Mouse (Mus musculus) adrenal gland, adult 18-20 months (tissue): ENCODE results near the gene Hdhd3. TPM values are rescaled to one million over a fixed set of nuclear protein-coding genes. Genes with fewer than 3 reads are reported as not detected.
A peak's percentile ranks its signal among the peaks of the same experiment; 100 is the strongest.

Experiments used
- DNase-seq, 2 experiments: peaks; one replicate each; pipeline ENCODE4 v3.0.0; 2021 to 2022; ENCODE audit warnings: low spot score in 2 of 2
- long read RNA-seq, 2 experiments: library from polyadenylated mRNA; stranded (forward); transcript quantifications; one replicate each; pipeline ENCODE4 v2.0.0; 2021
- total RNA-seq, 2 experiments: library from RNA; stranded (reverse); gene quantifications; 1 replicate in 1 of 2; 2 replicates in 1 of 2; pipeline ENCODE4 v1.2.3; 2021

Hdhd3 gene
- total RNA-seq = 10 to 100 TPM in 1 of 2 experiments, 1 to 10 TPM in 1; 9.8 to 21.4 TPM
- long read RNA-seq, experiment 1, transcript Hdhd3-201 (2 exons, 1,205 nt) = major isoform, 14 of 14 reads
- long read RNA-seq, experiment 1, partial matches to known transcripts = 0 of 14 reads
- long read RNA-seq, experiment 1, other reads (novel, unspliced or antisense) = 0 of 14 reads
- long read RNA-seq, experiment 2, transcript Hdhd3-201 (2 exons, 1,205 nt) = major isoform, 18 of 20 reads
- long read RNA-seq, experiment 2, partial matches to known transcripts = 0 of 20 reads
- long read RNA-seq, experiment 2, other reads (novel, unspliced or antisense) = 2 of 20 reads

DNA sequence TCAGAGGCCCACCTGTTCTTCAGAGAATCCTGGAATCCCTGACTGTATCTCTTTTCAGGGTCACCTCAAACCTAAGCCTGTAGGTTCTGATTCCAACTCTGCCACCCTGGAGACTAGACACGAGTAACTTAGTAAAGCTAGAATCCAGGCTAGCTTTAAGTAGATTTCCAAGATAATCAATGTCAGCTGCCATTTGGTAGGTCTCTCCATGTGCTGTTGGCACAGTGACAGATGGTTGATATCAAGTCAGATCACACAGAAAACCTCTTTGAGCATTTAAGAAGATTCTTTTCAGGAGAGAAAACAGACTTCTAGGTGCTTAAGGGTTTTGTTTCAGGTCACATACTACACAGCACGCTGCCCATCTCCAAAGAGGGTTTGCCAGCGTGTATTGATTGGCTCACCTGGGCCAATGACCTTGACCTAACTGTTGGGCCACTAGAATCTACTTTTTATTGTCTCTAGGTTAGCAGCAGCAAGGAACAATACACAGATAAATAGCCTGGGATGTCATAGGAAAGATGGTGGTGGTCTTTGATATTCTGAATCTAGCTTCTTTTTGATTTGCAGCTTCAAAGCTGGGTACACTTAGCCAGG, at the start of gene Hdhd3:
Gene Hdhd3 (minus strand): TSS at position 94 of the 597 bp plus-strand sequence.
- no peak for DNase-seq

DNA sequence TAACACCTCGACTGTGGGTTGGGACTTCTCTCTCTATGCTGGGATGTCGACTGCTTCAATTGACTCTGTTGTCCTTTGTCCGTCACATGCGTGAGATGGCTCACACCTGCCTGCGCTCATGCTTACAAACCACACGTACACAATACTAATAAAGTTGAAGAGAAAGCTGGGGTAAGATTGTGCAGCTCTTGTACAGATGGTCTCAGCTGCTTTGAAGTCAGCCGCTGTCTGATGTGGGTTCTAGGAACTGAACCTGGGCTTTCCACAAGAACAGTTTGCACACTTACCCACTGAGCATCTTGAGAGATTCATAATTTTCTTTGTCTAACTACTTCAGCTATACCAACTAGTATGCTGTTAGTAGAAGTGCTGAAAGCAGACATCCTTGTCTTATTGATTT, 48.7 kb upstream of the Hdhd3 start:
- no peak for DNase-seq

DNA sequence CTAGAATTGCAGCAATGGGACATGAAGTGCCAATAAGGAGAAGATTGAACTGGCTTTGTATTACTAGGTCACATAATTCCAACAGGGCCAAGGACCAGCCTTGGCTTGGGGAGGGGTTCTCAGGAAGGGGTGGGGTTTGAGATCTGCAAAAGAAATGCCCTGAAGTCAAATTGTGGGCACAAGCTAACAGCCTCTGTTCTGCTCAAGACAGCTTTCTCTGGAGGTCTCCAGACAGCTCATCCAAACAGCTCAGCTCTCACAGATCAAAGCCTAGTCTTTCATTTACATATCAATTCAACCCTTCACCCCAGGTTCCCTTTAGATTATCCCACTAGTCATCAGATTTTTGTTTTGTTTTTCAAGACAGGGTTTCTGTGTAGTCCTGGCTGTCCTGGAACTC, 41.5 kb upstream of the Hdhd3 start:
- DNase-seq = no peak

DNA sequence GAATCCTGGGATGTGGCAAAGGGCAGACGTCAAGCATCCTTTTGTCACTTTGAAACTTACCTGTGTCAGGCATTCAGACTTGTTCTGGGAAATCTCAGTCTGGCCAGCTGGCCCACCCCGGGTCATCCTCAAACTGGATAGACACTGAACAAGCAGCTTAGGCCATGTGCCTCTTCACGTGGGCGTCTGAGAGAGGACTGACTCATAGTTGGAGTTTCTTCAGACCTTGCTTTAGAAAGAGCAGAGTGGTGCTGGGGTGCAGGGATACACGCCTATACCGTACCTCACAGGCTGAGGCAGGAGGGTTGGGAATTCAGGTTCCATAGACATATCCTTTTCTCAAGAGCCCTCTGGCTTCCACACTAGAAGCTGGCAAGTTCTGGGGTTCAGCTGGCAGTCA, 40.5 kb upstream of the Hdhd3 start:
- DNase-seq = no peak

DNA sequence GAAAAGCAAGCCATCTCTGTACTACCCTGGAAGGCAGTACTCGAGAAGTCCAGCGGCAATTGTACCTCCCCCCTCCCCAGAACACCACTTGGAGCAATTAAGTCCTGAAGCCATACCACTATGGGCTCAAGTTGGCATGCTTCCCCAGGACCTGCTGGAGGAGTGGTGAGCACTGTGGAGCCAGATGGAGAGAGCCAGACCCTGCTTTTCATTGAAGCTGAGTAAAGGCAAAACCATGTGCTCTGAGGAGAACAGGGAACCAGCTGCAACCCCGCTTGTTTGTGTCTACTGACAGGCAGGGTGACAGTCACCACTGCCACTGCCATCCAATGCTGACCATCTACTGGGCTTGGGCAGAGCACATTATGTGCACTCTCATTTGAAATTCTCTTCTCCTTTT, 38.5 kb upstream of the Hdhd3 start:
- DNase-seq = no peak

DNA sequence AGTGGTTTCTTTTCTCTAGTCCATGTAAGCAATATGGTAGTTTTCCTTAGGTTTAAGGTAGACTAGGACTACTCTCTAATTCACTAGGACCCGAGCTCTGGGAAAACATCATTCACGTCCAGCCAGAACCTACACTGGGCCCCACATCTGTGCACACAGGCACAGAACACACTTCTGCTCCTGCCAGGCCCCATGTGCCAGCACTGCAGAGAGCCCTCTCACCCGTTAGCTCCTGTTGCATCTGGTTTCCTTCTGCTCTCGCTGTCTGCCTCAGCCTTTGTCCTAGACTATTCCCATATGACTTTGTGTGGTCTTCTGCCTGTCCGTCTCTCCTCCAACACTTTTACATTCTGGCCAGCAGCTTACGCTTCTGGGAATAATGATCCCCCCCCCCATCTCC, 30.5 kb upstream of the Hdhd3 start:
- DNase-seq = no peak

DNA sequence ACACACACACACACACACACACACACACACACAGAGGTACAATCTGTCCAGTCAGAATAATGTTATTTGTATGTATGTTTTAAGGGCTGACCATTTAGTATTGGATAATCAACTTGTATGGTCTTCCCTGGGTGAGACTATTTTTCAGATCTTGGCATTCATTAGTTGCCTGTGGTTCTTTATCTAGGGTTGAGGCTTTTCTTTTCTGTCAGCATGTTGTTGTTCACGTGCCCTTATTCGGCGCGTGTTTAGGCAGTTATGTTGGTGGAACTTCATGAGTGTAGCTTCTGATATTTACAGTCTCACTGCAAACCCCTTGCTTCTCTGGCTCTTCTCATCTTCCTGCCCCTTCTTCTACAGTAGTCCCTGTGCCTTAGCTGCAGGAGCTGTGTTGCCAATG, 24.4 kb upstream of the Hdhd3 start:
- DNase-seq = no peak

DNA sequence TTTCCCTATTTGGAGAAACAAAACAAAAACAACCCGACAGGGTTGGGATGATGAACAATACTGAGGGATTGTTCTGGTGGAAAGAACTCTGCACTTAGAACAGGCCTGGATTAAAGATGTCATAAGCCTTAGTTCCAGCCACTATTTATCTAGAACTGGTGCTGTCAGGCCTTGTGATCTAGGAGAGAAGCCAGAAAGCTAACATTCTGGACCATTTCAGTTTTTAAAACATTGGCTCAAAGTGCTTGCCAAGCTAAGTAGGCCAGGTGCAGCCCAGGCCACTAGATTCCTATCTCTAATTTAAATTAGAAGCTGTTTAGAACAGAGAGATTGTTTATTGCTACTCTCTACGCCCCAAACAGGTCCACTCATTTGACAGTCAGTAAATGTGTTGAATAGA, 23.0 kb upstream of the Hdhd3 start:
- no peak for DNase-seq

DNA sequence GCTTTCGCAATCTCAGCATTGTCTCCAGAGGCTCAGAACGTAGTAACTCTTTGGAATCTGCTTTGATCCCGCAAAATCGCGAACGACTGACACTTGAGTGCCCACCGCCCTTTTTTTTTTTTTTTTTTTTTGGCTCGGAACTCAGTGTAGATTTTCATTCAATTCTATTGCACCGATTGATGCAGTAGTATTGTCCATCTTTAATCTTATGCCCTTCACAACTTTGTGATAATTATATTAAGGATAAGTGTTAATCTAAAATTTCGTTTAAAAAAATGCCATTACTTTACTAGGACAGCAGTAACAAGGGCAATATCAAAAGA, 22.2 kb upstream of the Hdhd3 start:
- no peak for DNase-seq

DNA sequence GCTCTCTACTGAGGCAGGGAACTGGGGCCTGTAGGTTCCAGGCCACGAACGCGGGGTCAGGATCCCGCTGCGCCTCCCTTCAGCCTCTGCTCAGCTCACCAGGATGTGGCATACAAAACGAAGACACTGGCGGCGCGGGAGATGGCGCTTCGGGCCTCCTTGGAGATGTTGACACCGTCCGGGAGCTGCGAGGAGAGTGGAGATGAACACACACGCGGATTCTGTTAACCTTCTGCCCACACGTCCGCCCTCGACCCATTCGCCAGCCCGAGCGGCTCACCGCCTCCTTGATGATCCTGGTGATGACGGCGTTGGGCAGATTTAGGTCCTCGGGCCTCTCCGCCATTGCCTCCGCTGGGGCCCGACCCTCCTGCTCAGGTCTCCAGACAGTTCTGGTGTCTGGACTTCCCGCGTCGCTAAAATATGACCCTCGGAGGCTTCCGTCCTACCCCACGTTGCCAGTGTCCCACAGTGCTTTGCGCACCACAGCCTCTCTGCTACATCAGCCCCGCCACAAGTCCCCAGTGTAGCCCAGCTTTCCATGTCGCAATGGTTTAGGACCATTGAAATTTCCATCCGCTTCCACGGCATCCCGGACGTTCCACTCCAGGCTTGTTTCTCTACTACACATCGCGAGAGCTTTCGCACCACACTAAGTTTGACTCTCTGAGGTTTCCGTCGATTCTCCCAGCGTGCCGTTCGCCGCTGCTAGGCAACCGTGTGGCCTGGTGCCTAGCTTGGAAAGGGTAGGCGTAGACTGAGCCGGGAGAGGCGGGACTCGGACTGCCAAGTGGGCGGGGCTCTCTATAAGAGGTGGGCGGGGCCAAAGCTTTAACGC, 21.6 kb upstream of the Hdhd3 start, which contains the start of the genes Pole3 and 4933430I17Rik:
Gene Pole3 (minus strand): TSS at position 418 of the 838 bp plus-strand sequence.
Gene 4933430I17Rik (plus strand): TSS at position 719 of the 838 bp plus-strand sequence.
- peak; percentile 95 to 96 for DNase-seq

DNA sequence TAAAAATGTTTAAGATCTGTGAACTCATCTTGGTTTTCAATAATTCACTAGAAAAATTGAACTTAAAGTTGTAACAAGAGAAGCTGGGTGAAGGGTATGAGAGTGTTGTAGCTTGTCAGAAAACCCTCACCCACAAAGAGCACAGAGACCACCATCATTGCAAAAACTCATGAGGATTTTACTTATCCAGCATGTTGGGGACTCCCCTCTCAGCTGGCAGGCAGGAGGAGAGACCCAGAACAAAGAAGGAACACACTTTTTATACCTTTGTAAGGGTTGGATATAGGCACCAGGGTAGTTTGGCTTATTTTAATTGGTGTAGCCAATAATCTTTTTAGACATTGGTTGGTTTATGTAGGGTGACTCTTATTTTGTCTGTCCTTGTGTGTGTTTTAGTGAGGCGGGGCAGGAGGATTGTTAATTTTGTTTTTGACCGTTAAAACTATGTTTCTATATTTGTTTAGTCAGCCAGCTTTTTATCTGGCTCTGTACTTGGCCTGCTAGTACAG, 17.7 kb upstream of the Hdhd3 start:
- no peak for DNase-seq

DNA sequence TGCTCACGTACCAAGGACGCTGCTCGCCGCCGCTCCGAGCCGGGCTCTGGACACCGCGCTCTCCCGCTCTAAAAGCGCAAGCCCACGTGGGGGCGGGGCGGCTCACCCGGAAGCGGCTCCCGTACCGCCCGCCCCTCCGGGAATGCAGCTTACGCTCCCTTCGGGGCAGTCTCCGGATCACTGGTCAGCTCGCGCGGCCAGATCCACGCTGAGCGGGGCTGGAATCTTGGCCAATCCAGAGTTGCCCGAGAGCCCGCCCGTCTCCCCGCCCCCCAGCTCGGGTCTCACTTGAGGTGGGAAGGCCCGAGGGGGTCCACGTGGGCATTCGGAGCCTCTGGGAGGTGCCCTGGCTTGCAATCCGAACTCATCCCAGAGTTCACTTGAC, 16.6 kb upstream of the Hdhd3 start, which contains the start of gene Alad:
Gene Alad (minus strand): TSS at position 70 of the 385 bp plus-strand sequence.
- DNase-seq = peak; percentile 90 to 91

DNA sequence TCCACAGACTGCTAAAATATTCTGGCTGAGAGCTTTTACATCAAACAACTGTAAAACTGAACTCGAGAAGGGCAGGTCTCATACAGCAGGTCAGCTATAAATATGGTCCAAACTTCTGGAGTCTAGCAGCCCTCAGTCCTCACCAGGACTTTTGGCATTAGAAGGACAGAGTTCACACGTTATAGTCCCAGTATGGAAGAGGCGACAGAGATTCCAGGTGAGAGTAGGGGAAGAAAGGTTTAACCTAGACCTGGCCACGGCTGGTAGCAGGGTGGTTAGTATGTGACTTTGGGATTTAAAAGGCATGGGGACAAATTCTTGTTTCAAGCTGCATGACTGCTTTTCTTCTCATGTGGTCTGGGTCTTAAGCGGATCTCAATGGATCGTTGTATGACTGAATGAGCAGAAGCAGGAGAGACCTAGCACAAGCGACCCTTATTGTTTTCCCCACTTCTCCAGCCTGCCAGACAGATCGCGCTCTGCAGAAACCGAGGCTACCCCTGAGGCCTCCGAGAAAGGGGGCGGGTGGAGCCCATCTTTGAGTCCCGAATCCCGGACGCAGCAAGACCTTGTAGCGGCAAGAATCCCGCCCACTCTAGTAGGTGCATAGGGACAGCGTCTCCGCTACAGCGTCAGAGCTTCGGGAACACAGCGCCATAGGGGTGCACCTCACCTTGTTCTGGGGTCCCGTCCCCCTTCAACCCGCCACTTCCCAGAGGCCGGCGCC, 16.0 kb upstream of the Hdhd3 start:
- DNase-seq = no peak

DNA sequence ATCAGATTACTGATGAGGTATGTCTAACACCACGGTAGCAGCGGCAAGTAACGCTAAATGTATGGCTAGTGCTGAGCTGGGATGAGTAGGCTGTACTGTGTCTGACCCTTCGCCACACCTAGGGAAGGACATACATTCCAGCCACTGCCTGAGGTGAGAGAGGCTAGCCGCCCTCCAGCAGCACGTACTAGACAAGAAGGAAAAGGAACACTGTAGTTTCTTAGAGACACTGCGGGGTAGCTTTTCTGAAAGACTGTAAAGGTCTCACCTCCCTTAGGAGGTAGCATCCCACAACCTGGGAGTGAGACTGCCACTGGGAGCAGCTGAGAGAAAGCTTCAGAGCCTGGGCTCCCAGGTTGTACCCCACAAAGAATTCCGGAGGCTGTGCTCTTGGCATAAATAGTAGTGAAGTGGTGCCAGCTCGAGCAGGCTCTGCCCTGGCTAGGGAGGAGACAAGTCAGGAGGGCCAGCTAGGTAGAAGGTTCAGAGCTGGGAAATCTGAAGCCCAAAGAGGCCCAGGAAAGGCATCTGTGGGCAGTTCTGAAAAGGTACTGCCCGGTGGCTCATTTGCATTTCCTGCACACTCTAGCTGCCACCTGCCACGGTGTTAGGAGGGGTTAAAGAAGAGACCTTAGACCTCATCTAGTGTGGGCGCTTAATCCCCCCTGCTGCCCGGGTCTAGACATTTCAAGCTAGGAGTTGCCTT, 15.3 kb upstream of the Hdhd3 start:
- DNase-seq = no peak

DNA sequence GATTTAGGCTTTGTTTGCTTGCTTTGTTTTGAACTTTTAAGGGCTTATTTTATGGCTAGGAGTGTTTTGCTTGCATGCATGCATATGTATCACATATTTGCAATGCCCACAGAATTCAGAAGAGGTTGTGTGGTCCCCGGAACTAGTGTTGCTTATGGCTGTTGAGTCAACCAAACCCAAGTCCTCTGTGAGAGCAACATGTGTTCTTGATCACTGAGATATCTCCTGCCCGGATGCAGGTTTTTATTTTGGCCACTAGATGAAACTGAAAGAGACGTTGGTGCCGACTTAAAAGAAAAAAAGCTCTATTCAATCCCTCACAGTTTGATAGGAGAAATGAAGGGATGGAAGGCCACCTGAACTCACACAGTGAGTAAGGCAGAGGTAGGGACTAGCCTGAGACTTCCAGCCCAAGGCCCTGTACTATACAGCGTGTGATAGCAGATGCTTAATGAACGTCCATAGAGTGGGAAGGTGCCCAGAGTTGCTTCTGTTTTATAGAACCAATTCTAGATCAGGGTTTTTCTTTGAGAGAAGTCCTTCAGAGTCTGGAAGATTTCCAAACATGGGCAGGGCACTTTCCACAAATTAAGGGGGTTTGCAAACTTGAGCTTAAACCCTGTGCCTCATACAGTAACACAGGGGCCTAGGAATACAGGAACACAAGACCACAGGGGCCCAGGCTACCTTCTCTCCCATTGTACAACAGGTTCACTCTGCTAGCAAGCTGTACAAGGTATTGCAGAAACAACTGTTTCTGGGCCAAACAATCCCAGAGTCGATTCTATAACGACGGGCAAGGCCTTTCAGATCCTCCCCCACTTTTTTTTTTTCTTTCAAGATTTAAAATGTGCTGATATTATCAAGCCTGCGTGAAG, 14.5 kb upstream of the Hdhd3 start:
- DNase-seq = no peak

DNA sequence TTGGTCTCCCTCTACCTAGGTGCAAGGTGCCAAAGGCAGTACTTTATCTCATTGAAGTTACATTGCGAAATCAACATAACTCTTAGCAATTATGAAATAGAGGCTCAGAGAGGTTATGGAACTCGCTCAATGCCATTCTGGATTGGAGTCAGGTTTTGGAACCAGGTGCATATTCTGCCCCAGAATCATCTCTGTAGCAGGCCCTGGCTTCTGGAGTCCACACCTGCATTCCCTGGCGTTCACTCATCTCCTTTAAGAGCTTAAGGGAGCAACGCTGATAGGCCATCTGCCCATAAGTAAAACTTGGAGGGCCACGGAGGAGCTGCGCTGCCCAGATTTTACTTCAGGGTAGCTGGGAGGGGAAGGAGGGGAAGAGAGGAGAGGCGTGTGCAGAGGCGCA, 13.8 kb upstream of the Hdhd3 start:
- no peak for DNase-seq

DNA sequence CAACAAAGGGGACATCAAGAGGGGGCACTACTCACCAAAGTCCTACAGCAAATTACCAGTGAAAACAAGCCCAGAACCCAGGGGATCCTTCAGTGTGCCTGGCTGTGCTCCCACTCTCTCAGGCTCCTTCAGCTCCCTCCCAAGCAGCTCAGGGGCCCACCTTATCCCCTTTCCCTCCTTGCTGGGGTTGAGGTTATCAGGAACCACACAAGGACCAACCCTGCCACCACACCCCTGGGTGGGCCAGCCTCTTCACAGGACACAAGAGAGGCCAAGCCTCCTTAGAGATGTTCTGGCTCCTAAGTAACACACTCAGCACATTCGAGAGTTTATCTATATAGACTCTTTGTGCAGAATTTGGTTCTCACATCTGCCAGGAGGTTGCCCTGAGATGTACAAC, 13.3 kb upstream of the Hdhd3 start:
- DNase-seq = no peak

DNA sequence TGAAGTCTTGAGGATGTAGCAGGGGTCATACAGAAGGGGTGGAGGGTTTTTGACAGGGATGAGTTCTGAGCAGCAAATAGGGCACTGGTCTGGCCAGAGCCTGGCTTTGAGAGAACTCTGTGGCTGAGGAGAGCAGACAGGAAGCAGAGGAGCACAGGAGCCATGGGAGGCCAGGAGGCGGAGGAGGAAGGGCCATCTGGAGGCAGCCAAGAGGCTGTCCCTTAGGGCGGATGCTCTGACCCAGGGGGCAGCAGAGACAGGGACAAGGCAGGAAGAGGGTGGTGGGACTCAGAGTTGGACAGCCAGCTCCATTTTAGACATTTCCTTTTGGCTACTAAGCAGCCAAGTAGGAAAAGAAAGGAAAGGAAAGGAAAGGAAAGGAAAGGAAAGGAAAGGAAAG, 12.8 kb upstream of the Hdhd3 start:
- DNase-seq = peak in 1 of 2 experiments; percentile 53

DNA sequence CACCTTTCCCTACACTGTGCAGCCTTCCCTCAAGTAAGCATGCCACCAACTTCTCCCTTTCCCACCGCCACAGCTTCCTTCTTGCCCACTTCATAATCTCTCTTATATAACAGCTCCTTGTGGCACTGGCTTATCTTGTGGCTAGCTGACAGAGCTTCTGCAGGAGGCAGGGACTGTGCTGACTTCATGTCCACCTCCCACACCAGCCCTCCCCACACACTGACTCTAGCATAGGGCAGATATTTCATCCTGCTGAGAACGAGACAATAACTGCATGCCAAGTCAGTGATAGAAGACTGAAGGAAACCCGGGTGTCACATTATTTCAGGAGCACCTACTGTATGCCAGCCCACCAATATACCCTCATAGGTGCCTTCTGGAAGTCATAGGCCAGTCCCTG, 12.2 kb upstream of the Hdhd3 start:
- DNase-seq = no peak

DNA sequence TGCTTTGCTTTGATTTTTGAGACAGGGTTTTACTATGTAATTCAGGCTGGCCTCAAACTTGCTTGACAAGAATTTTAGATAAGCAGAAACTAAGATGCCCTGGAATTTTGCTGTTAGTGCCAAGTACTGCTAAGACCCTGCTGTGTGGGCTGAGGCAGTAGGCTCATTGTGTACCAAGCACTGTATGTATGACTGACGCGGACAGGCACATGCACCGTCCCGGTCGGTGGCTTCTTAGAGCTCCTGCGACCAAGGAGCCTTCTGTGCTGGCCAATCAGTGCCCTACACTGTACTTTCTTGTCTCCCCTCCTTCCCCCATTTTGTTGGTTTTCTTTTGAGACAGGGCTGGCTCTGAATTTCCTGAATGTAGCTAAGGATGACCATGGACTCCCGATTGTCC, 11.7 kb upstream of the Hdhd3 start:
- no peak for DNase-seq
